Mouse (Mus musculus): ENCODE data around the gene Olfr1408. TPM values are rescaled to one million over a fixed set of nuclear protein-coding genes. Genes with fewer than 3 reads are reported as not detected.

Gene Olfr1408
- total and polyA plus RNA-seq, 3 experiments: not detected

Other genes starting within 250 kb of the Olfr1408 start
- gene Apcs, start 242.3 kb downstream of the Olfr1408 start, total RNA-seq (2012; rRNA removed): not detected in 2 replicates
- gene Apcs, start 242.3 kb downstream of the Olfr1408 start, polyA plus RNA-seq (2012; ENCODE audit: insufficient read depth in 1 of 2, insufficient read length in 2 of 2, low read depth in 1 of 2, low replicate concordance in 2 of 2, missing spikeins in 1 of 2): not detected
- not detected in 2 replicates for gene Olfr16, start 187.0 kb downstream of the Olfr1408 start, total RNA-seq (2012; rRNA removed)
- not detected for gene Olfr16, start 187.0 kb downstream of the Olfr1408 start, polyA plus RNA-seq (2012; ENCODE audit: insufficient read depth in 1 of 2, insufficient read length in 2 of 2, low read depth in 1 of 2, low replicate concordance in 2 of 2, missing spikeins in 1 of 2)
- not detected in 2 replicates for gene Olfr1406, start 53.3 kb upstream of the Olfr1408 start, total RNA-seq (2012; rRNA removed)
- not detected for gene Olfr1406, start 53.3 kb upstream of the Olfr1408 start, polyA plus RNA-seq (2012; ENCODE audit: insufficient read depth in 1 of 2, insufficient read length in 2 of 2, low read depth in 1 of 2, low replicate concordance in 2 of 2, missing spikeins in 1 of 2)
- gene Olfr218, start 60.4 kb upstream of the Olfr1408 start, total RNA-seq (2012; rRNA removed): not detected in 2 replicates
- not detected for gene Olfr218, start 60.4 kb upstream of the Olfr1408 start, polyA plus RNA-seq (2012; ENCODE audit: insufficient read depth in 1 of 2, insufficient read length in 2 of 2, low read depth in 1 of 2, low replicate concordance in 2 of 2, missing spikeins in 1 of 2)
- gene Olfr1404, start 75.0 kb upstream of the Olfr1408 start, total RNA-seq (2012; rRNA removed): not detected in 2 replicates
- gene Olfr1404, start 75.0 kb upstream of the Olfr1408 start, polyA plus RNA-seq (2012; ENCODE audit: insufficient read depth in 1 of 2, insufficient read length in 2 of 2, low read depth in 1 of 2, low replicate concordance in 2 of 2, missing spikeins in 1 of 2): not detected
- gene Fcer1a, start 89.8 kb upstream of the Olfr1408 start, total RNA-seq (2012; rRNA removed): 2.0 and 2.6 TPM in 2 replicates
- under 1 TPM in 1 of 2 experiments, not detected in 1; 0.42 TPM for gene Fcer1a, start 89.8 kb upstream of the Olfr1408 start, polyA plus RNA-seq (2012; ENCODE audit: insufficient read depth in 1 of 2, insufficient read length in 2 of 2, low read depth in 1 of 2, low replicate concordance in 2 of 2, missing spikeins in 1 of 2)
- not detected in 2 replicates for gene Olfr418, start 128.6 kb upstream of the Olfr1408 start, total RNA-seq (2012; rRNA removed)
- not detected for gene Olfr418, start 128.6 kb upstream of the Olfr1408 start, polyA plus RNA-seq (2012; ENCODE audit: insufficient read depth in 1 of 2, insufficient read length in 2 of 2, low read depth in 1 of 2, low replicate concordance in 2 of 2, missing spikeins in 1 of 2)
- gene Mptx2, start 140.4 kb upstream of the Olfr1408 start, total RNA-seq (2012; rRNA removed): not detected in 2 replicates
- gene Mptx2, start 140.4 kb upstream of the Olfr1408 start, polyA plus RNA-seq (2012; ENCODE audit: insufficient read depth in 1 of 2, insufficient read length in 2 of 2, low read depth in 1 of 2, low replicate concordance in 2 of 2, missing spikeins in 1 of 2): not detected
- 0.19 and 0.20 TPM in 2 replicates for gene Ackr1, start 196.4 kb upstream of the Olfr1408 start, total RNA-seq (2012; rRNA removed)
- gene Ackr1, start 196.4 kb upstream of the Olfr1408 start, polyA plus RNA-seq (2012; ENCODE audit: insufficient read depth in 1 of 2, insufficient read length in 2 of 2, low read depth in 1 of 2, low replicate concordance in 2 of 2, missing spikeins in 1 of 2): under 1 TPM in 1 of 2 experiments, not detected in 1; 0.42 TPM
- gene Aim2, start 213.5 kb upstream of the Olfr1408 start, total RNA-seq (2012; rRNA removed): 2.3 TPM in 2 replicates
- 1 to 10 TPM in 1 of 2 experiments, not detected in 1; 9.1 TPM for gene Aim2, start 213.5 kb upstream of the Olfr1408 start, polyA plus RNA-seq (2012; ENCODE audit: insufficient read depth in 1 of 2, insufficient read length in 2 of 2, low read depth in 1 of 2, low replicate concordance in 2 of 2, missing spikeins in 1 of 2)
- gene Cadm3, start 230.3 kb upstream of the Olfr1408 start, total RNA-seq (2012; rRNA removed): 0.19 and 0.20 TPM in 2 replicates
- gene Cadm3, start 230.3 kb upstream of the Olfr1408 start, polyA plus RNA-seq (2012; ENCODE audit: insufficient read depth in 1 of 2, insufficient read length in 2 of 2, low read depth in 1 of 2, low replicate concordance in 2 of 2, missing spikeins in 1 of 2): under 1 TPM in 1 of 2 experiments, not detected in 1; 0.03 TPM